Mouse (Mus musculus) heart, adult 2 months (tissue): ENCODE results near the gene D430041D05Rik.

ENCODE experiments used
- CTCF ChIP-seq: fragments of 200-600 bp; IDR thresholded peaks from 2 replicates; pipeline ENCODE4 v1.8.1; 2022; ENCODE audit warnings: antibody characterized with exemption, mild to moderate bottlenecking, moderate library complexity
- EP300 ChIP-seq: fragments of 200-500 bp; IDR thresholded peaks from 2 replicates; pipeline ENCODE4 v1.6.1; 2011; ENCODE audit warnings: low read depth, low read length, control low read depth; ENCODE audit not compliant: insufficient read depth
- POLR2A ChIP-seq: fragments of 200-500 bp; IDR thresholded peaks from 2 replicates; pipeline ENCODE4 v1.6.1; 2011; ENCODE audit warnings: mild to moderate bottlenecking, low read depth, low read length, control low read depth; ENCODE audit not compliant: insufficient read depth

DNA sequence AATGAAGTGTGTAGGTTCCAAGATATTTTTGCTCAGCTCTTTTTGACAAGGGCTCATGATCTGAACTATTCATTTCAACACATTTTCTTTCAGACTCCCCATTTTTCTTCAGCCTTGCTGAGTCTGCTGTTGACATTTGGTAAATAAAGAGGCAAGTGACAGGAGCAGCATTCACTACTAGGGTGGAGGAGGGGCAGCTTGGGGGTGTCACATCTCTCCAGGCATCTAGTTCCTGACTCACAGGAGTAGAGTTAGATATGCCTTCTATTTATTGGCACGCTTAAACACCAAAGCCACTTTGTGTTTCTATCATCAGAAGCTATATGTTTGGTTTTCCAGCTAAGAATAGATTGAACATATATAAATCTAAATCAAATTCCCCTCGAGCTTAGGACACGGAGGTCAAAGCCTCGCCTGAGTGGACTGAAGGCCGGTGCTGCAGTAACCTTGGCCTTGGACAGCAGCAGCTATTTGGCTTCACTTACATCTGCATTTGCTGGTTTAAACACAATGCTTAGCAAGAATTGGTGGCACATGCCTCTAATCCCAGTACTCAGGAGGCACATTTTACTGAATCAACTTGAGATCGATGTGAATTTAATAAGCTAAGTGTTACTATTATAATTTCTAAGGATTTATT lies 12.0 kb downstream of the D430041D05Rik start:
- TF ChIP-seq EP300, result no peak
- TF ChIP-seq CTCF, result no peak
- TF ChIP-seq POLR2A, result no peak
